Mouse (Mus musculus): ENCODE data around the gene Esrrg.

- TF ChIP-seq GATA1 (IDR thresholded peaks at IDR 0.05; ENCODE audit: borderline replicate concordance, low read length) (no peak), FLI1 (IDR thresholded peaks at IDR 0.05; ENCODE audit: low read length) (no peak)
These were observed 141.3 kb downstream of the Esrrg start for GRCm38 (mm10) chr1:187749931-187750330.

All from megakaryocyte, embryonic 14.5 days (primary cell).